Mouse (Mus musculus) embryo, embryonic 10 days (tissue): ENCODE measurements around the gene Mylk3.
A peak's percentile ranks its signal among the peaks of the same experiment; 100 is the strongest.

Experiments used
- DNase-seq: peaks from one replicate; pipeline ENCODE4 v3.0.0-alpha.2; 2015; ENCODE audit warnings: low spot score

Mylk3 gene

DNA sequence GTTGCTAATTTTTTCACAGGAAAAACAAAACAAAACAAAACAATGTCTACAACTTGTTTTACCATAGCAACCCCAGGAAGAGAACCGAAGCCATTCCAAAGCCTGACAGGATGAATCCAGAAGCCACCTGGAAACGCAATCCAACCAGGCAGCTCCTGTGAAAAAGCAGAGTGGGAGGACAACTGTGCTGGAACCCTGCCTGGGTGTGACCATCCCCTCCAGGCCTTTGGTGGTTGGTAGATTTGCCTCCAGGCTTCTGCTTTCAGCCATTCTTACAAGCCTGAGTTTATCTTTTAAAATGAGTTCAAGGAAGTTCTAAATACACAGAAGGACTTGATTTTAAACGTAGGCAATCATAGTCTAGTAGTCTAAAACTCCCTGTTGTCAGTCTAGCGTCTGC, 4.2 kb downstream of the Mylk3 start:
- DNase-seq = no peak

DNA sequence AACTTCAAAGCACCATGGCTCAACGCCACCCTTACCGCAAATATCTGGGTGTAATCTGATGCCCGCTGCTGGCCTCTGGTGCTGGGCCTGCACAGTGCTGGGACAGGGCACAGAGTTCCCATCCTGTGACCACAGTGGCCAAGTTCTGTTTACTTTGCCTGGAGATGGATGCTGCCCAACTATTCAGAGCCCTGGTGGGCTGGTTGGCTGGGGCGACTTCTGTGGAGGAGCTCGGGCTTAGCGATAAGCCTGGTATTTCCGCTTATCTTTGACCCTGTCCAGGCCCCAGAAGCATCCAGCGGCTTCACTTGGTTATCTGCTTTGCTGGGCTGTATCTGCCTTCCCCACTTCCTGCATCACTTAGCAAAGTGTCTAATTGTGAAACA, 5.3 kb downstream of the Mylk3 start:
- peak; percentile 23 for DNase-seq

DNA sequence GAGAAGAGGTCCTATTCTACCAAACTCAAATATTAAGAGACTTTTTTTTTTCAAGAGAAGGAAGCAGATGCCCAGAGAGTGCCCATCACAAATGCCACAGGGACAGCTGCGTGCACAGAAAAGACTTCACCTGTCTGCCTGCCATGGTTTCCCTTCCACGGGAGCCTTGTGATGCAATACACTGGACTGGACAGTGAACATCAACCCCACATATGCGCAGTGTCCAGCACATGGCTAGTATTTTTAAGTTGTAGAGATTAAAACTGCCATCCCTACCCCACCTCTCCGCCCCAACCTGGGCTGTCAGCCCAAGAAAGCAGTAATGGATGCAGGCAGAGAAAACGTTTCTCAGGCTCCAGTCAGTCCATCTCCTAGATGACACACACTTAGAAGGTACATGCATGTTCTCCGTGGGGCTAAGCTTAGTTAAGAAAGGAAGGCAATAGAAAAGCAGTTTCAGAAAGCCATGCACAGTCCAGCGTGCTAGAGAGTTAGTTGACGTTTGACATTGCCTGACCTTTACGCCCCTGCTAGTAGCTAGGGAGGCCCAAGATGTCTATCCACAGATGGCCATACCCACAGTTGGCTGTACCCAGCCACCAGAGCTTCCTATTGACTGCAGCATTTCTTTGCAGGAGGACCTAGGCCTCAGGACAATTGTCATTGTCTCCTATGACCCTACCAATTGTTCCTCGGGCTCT, 5.9 kb downstream of the Mylk3 start:
- no peak for DNase-seq

DNA sequence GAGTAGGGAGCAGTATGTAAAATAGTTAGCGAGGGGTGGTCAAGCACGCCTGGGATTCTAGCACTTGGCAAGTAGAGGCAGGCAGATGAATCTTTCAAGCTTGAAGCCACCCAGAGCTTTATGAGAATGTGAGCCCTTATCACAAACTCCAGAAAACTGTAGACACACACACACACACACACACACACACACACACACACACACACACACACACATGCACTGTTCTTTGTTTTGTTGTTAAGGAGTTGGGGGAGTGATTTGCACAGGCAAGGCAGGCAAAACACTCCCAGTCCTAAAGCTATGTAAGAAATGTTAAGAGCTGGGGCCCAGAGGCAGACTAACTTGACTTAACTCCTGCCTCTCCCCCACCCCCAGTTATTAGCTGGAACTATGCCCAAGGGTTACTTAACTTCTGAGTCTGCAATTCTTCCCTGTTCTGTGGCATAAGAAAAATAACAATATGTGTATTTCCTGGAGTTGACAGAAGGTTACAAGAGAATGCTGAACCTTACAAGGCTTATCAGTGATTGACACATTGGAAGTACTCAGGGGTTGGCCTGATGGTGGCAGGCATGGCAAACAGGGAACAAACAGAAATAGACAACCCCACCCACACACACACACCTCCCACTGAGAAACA, 6.9 kb downstream of the Mylk3 start:
- DNase-seq = peak; percentile 28

DNA sequence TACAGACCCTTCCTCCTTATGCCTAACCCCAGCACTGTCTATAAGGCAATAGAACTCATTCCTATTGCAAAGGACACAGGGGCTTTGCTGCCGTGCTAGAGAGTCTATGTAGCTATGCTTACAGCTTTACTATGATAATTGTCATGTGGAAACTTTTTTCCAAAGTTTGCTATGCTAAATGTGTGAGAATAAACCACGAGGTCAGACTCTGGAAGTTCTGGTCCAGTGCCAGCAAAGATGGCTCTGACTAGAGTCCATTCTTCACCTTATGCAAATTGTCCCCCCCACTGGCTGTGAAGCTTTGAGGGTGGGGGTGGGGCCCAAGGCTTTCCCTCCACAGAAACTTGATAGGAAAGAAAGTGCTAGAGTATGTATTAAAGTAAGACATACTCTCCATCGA, 9.6 kb downstream of the Mylk3 start:
- DNase-seq = no peak

GRCm38 (mm10) chr8:85374286-85374685, 11.9 kb downstream of the Mylk3 start:
- DNase-seq = no peak

DNA sequence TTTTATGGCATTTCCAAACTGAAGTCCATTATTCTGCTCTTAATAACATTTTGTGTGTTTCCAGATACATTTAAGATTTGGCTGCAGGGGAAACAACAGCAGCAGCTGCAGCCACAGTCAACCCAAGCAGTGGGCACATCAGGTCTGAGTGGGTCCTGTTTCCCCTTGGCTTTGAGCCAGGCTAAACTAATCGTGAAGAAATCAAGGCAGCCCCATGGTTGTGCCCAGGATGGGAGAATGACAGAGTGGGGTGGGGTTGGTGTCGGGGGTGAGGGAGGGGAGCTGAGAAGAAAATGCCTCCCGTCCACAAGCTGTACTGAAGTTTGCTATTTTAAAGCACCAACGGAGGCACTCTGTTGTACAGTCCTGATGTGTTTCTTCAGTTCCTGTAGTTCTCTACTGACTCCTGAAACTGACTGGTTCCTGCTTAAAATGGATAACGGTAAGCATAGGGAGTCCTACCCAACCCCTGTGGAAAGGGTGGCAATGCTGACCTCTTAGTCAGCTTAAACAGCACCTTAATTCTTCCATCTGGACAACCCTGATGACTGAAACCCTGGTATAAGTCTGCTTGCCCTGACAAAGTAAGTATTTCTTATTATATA, 12.6 kb downstream of the Mylk3 start:
- DNase-seq = no peak

GRCm38 (mm10) chr8:85372465-85372839, 13.7 kb downstream of the Mylk3 start:
- no peak for DNase-seq

GRCm38 (mm10) chr8:85371736-85372464, 14.2 kb downstream of the Mylk3 start:
- no peak for DNase-seq

DNA sequence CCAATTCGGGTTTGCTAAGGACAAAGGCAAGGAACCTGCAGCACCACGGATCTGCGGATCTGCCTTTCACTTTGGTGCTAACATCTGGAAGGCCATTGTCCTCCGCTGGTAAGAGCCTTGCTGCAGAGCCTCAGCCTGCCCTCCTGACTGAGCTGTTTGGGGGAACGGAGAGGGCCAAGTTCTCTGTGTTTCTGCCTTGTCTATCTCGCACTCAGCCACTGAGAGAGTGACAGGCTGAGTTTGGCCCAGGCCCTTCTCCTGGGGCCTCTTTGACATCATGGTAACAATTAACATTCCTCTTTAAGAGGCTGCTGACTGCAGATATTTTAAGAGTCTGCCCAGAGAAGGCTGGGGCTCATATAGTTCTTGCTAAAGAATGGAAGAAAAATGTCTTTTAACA, 21.0 kb downstream of the Mylk3 start:
- peak; percentile 42 for DNase-seq

- DNase-seq = no peak
These were observed 21.5 kb downstream of the Mylk3 start for GRCm38 (mm10) chr8:85364628-85365027.

DNA sequence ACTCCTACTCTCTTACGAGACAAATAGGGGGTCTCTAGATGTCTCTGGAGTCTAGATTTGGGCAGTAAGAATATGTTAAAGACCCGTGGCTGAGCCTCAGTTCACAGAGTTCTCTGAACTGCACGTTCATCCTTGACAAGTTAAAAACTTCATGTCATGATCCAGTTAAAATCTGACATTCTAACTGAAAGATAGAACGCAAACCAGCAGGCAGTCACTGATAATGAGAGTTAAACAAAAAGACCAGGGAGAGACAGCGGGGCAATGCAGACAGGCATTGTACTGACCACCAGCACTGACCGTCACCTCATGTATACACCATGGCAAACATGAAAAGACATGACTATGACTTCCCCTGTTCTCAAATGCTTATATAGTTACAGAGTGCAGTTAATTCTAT, 22.7 kb downstream of the Mylk3 start:
- DNase-seq = no peak

DNA sequence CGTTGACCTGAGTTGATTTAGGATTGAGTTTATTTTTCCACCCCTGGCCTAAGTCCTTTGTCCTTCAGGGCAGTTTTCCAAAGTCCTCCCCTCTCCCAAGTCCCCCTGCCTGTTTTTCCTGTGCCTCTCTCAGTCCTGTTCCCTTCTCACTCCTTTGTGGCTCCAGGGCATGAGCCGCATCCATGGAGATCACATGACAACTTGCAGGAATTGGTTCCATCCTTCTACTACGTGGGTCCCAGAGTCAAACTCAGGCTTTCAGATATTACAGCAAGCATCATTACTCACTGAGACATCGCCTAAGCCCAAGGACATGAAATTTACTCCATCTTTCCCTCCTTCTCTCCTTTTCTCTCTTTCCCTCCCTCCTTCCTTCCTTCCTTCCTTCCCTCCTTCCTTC, 23.9 kb downstream of the Mylk3 start:
- DNase-seq = no peak

DNA sequence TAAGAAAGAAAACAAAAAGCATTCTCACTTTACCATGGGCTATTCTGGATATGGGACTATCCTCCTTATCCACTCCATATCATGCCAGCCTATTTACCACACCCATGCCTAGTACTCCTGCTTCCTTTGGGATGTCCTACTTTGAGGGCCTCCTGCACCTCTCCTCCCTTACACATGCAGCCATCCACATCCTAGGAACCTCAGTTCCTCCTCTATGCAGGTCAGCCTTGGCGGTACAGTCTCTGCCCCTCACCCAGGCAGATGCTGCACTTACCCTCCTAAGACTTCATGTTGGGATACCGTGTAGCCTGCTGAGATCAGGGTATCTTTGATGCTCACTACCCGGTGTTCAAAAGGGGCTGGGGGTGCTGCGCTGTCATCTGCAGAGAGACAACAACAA, 32.9 kb downstream of the Mylk3 start:
- no peak for DNase-seq

GRCm38 (mm10) chr8:85339871-85340573, 46.1 kb downstream of the Mylk3 start:
- peak; percentile 51 for DNase-seq

DNA sequence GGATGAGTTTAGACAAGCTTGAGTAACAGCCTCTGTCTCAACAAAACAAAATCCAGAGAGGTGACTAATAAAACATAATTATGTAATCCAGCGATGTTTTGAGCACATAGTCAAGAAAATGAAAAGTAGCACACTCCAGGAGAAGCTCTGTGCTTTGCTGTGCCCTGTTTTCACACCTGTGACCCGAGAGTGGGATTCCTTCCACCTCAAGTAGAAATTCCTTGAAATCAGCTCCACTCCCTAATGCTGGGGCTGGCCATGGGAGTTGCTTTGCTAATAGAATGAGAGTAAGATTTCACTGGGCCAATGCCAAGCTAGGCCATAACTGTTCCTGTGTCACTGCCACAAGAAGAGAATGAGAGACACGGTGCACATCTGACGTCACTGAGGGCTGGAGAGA, 48.5 kb downstream of the Mylk3 start:
- DNase-seq = no peak

GRCm38 (mm10) chr8:85336211-85336933, 49.8 kb downstream of the Mylk3 start:
- no peak for DNase-seq

DNA sequence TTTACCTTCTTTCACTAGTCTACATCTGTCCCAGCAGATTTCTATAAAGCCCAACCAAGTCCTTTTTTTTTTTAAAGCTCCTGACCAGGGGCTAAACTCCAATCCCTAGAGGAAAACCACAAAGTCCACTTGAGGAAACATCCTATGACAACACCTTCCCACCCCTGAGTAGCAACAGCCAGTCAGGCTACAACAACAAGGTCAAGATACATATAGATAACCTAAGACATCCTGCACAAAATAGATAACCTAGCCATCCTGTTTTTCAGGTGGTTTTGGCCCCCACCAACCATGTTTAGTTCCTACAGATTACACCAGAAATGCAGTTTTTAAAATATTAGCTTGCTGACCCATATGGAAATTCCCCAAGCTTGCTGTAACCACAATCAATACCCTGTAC, 51.0 kb downstream of the Mylk3 start:
- no peak for DNase-seq

DNA sequence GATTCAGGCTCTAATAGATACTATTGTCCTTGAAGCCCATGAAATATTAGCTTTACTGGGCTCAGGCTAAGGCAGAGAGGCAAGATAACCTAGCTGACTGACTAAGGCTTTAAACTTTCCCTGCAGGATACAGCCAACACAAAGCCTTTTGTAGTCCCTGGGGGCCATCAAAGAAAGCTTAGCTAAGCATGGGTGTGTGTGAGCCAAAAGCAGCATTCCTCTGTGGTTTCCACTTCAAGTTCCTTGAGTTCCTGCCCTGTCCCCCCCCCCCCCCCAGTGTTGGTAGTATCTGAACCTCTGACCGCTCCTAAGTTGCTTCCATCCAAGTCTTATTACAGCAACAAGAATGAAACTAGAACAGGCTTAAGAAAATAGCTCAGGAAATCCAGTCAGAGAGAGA, 56.6 kb downstream of the Mylk3 start:
- no peak for DNase-seq

DNA sequence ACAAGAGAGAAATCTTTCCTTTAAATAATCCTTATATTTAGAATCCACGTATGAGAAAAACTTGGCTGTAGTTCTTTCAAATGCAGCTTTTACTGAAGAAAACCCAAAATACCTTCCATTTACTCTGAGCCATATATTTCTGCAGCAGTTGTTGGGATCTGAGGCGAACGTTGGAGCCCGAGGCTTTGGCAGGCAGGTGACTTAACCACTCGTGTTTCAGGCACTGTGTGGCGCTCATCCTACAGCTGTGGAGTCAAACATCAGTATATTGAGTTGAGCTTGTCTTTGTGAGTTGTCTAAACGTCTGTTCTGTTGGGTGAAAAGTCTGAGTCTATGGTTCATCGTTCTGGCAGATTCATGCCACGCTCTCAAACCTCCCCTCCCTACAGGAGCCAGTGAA, 59.1 kb downstream of the Mylk3 start:
- no peak for DNase-seq

DNA sequence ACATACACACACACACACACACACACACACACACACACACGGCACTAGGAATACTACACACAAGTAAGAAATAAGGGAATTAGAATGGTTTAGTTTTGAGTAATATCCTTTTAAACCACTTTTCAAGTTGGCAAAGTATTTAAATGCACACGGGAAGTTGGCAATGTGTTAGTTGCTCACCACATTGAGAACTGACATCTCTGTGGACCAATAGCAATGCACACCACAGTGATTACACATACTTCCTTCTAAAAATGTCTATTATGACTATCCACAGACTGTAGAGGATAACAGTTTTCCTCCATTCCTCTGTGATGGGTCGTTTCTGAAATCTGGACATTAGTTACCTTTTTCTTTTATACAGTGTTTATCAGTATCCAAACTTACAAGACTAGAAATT, 63.1 kb downstream of the Mylk3 start:
- DNase-seq = no peak

DNA sequence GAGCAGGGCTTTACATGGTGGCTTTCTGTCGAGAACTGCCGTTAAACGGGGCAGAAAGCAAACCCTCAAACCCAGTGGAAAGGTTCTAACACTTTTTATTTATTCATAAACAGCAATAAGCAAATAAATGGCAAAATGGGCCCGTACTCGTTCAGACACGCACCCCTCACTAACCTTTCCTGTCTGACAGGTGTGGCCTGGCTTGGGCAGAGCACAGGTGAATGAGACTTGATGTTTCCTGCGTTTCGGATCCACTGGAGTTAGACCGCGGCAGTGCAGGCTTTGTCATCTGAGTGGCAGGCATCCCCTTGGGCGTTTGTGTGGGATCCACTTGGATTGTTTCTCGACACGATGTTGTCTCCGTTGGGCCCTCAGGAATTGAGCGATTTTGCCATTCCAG, 64.2 kb downstream of the Mylk3 start:
- DNase-seq = no peak
